Mouse (Mus musculus) bone marrow, adult 2 months (tissue): ENCODE data around the gene Tspear.

Source experiments
- CTCF ChIP-seq: fragments of 200-500 bp; IDR thresholded peaks from 2 replicates; pipeline ENCODE4 v1.5.1; 2011; ENCODE audit warnings: low read length, control low read depth; ENCODE audit not compliant: control insufficient read depth, insufficient read depth
- POLR2A ChIP-seq: fragments of 200-500 bp; IDR thresholded peaks from 2 replicates; pipeline ENCODE4 v1.6.1; 2011; ENCODE audit warnings: low read depth, mild to moderate bottlenecking, control low read depth, low read length, borderline replicate concordance; ENCODE audit not compliant: control insufficient read depth

DNA sequence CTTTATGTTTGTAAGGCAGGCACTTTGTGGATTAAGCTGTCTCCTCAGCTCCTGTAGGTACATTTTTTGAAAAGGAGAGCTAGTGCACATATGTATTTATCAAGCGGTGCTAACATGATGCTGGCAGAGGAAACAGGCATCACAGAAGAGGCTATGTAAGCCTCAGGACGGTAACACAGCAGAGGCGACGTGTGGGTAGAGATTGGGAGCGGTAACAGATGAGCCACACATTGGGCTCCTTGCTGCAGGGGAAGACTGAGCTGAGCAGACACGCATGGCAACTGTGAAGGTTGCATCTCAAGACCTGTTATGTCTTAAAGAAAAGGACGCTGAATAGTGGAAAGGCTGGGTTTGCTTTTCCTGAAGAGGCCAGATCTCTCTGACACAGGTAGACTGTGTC is 3.4 kb upstream of the Tspear start:
- TF ChIP-seq CTCF (no peak), POLR2A (no peak)
